Mouse (Mus musculus): Measurements from ENCODE around the gene Soga1. TPM values are rescaled to one million over a fixed set of nuclear protein-coding genes. Genes with fewer than 3 reads are reported as not detected.

The Soga1 gene
- 3.5 and 4.4 TPM in 2 replicates for polyA plus RNA-seq (2015; fragmentation: Nextera tagmentation; extraction: Ambion mirVana)

GRCm38 (mm10) chr2:157078793-157079700, at the start of gene Soga1:
TSS of gene Soga1 (minus strand) at chr2:157079254.
- Histone ChIP-seq H3K27me3 (no peaks in the 10 kb centered on the region), H3K36me3 (no peaks in the 10 kb centered on the region), H3K4me2 (replicated peaks) (peak within 1 kb of the TSS; percentile 78), H3K9ac (peak within 1 kb of the TSS; percentile 95), H3K4me3 (replicated peaks) (peak within 1 kb of the TSS; percentile 88), H3K4me1 (peaks cover 42% of the 10 kb centered on the region), H3K27ac (replicated peaks) (peak within 1 kb of the TSS; percentile 96), H3K9me3 (replicated peaks) (no peaks in the 10 kb centered on the region)
- under 1% methylated on average over 124 of the region's 136 CpGs for WGBS
- ATAC-seq (ENCODE audit: insufficient number of reproducible peaks, low FRiP score, low TSS enrichment, low read depth): peak; percentile 91

DNA sequence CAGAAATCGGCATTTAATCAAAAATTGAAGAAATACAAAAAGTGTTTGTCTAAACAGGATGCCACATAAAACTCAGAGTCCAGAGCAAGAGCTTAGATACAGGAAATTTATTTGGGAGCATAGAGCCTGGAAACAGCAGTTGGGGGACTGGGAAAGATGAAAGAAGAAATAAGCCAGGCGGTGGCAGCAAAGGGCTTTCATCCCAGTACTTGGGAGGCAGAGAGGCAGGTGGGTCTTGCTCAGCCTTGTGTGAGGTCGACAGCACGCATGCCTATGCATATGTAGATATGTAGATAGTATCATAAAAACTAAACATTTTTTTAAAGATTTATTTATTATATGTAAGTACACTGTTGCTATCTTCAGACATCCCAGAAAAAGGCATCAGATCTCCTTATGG, 49.0 kb upstream of the Soga1 start:
- WGBS: 61% methylated on average over 4 of the region's 4 CpGs
- H3K4me2 ChIP-seq (replicated peaks): no peak overlapping the region
- no peak overlapping the region for H3K4me3 ChIP-seq (replicated peaks)
- H3K9ac ChIP-seq: no peak overlapping the region
- H3K36me3 ChIP-seq: peaks cover 18% of the 10 kb centered on the region
- no peak overlapping the region for H3K27ac ChIP-seq (replicated peaks)
- H3K27me3 ChIP-seq: no peaks in the 10 kb centered on the region
- ATAC-seq (ENCODE audit: insufficient number of reproducible peaks, low FRiP score, low TSS enrichment, low read depth): no peak
- H3K4me1 ChIP-seq: no peaks in the 10 kb centered on the region
- no peaks in the 10 kb centered on the region for H3K9me3 ChIP-seq (replicated peaks)

GRCm38 (mm10) chr2:157127370-157127769, 48.3 kb upstream of the Soga1 start:
- H3K4me3 ChIP-seq (replicated peaks): no peak overlapping the region
- peaks cover 22% of the 10 kb centered on the region for H3K36me3 ChIP-seq
- no peaks in the 10 kb centered on the region for H3K4me1 ChIP-seq
- H3K27ac ChIP-seq (replicated peaks): no peak overlapping the region
- WGBS: 87% methylated on average over 3 of the region's 3 CpGs
- H3K4me2 ChIP-seq (replicated peaks): no peak overlapping the region
- H3K9ac ChIP-seq: no peak overlapping the region
- H3K9me3 ChIP-seq (replicated peaks): no peaks in the 10 kb centered on the region
- H3K27me3 ChIP-seq: no peaks in the 10 kb centered on the region
- ATAC-seq (ENCODE audit: insufficient number of reproducible peaks, low FRiP score, low TSS enrichment, low read depth): no peak

DNA sequence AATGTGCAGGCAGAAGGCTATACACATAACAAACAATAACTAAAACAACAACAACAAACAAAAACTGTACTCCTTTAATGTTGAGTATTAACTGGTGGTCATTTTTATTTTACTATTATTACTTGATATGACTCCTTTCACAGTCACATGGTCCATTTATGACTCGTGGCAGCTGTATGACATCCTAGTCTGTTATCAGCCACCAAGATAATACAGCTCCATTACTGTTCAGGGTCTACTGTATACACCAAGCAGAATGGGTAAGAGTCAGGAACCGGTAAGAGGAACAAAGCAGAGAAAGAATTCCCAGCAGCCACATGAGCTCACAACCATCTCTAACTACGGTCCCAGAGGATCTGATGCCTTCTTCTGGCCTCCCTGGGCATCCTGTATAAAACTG, 46.2 kb upstream of the Soga1 start:
- Histone ChIP-seq H3K9me3 (replicated peaks) (no peaks in the 10 kb centered on the region), H3K4me3 (replicated peaks) (no peak overlapping the region), H3K9ac (no peak overlapping the region), H3K4me2 (replicated peaks) (no peak overlapping the region), H3K4me1 (no peaks in the 10 kb centered on the region), H3K27me3 (no peaks in the 10 kb centered on the region), H3K36me3 (peaks cover 31% of the 10 kb centered on the region), H3K27ac (replicated peaks) (no peak overlapping the region)
- WGBS: 91% methylated on average over 3 of the region's 3 CpGs
- ATAC-seq (ENCODE audit: insufficient number of reproducible peaks, low FRiP score, low TSS enrichment, low read depth): no peak

- no peak overlapping the region for H3K4me3 ChIP-seq (replicated peaks)
- H3K27ac ChIP-seq (replicated peaks): no peak overlapping the region
- H3K9me3 ChIP-seq (replicated peaks): no peaks in the 10 kb centered on the region
- H3K27me3 ChIP-seq: no peaks in the 10 kb centered on the region
- WGBS: 86% methylated on average over 8 of the region's 8 CpGs
- H3K9ac ChIP-seq: no peak overlapping the region
- no peak overlapping the region for H3K4me2 ChIP-seq (replicated peaks)
- H3K36me3 ChIP-seq: peaks cover 42% of the 10 kb centered on the region; the same call in 1 of the 2 replicates
- ATAC-seq (ENCODE audit: insufficient number of reproducible peaks, low FRiP score, low TSS enrichment, low read depth): no peak
- no peaks in the 10 kb centered on the region for H3K4me1 ChIP-seq
These were observed 42.7 kb upstream of the Soga1 start for GRCm38 (mm10) chr2:157121766-157122165.

- H3K4me3 ChIP-seq (replicated peaks): no peak overlapping the region
- no peaks in the 10 kb centered on the region for H3K4me1 ChIP-seq
- peaks cover 33% of the 10 kb centered on the region; the same call in 1 of the 2 replicates for H3K36me3 ChIP-seq
- H3K9me3 ChIP-seq (replicated peaks): no peaks in the 10 kb centered on the region
- no peak overlapping the region for H3K27ac ChIP-seq (replicated peaks)
- 75% methylated on average over 3 of the region's 3 CpGs for WGBS
- H3K27me3 ChIP-seq: no peaks in the 10 kb centered on the region
- no peak overlapping the region for H3K4me2 ChIP-seq (replicated peaks)
- no peak overlapping the region for H3K9ac ChIP-seq
- no peak for ATAC-seq (ENCODE audit: insufficient number of reproducible peaks, low FRiP score, low TSS enrichment, low read depth)
These were observed 40.0 kb upstream of the Soga1 start for GRCm38 (mm10) chr2:157119075-157119474.

DNA sequence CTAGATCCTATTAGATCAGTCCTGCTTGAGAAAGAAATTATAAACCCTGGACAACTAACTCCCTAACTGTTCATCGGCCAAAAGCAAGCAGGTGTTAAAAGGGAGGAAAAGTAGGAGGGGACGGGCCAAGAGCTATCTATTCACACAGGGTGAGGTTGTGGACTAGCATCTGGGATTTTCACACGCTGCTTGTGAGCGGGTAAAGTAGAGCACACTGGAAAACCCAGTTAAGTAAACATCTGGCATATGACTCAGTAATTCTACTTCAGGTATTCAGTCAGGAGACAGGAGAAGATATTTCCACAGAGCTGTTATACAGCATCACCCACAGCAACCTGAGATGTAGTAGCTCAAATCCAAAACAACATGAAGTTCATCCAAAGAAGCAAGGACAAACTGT, 39.5 kb upstream of the Soga1 start:
- no peaks in the 10 kb centered on the region for H3K4me1 ChIP-seq
- H3K4me2 ChIP-seq (replicated peaks): no peak overlapping the region
- ATAC-seq (ENCODE audit: insufficient number of reproducible peaks, low FRiP score, low TSS enrichment, low read depth): no peak
- H3K9me3 ChIP-seq (replicated peaks): no peaks in the 10 kb centered on the region
- no peak overlapping the region for H3K9ac ChIP-seq
- peaks cover 37% of the 10 kb centered on the region; the same call in 1 of the 2 replicates for H3K36me3 ChIP-seq
- WGBS: 90% methylated on average over 4 of the region's 4 CpGs
- no peaks in the 10 kb centered on the region for H3K27me3 ChIP-seq
- no peak overlapping the region for H3K27ac ChIP-seq (replicated peaks)
- no peak overlapping the region for H3K4me3 ChIP-seq (replicated peaks)

DNA sequence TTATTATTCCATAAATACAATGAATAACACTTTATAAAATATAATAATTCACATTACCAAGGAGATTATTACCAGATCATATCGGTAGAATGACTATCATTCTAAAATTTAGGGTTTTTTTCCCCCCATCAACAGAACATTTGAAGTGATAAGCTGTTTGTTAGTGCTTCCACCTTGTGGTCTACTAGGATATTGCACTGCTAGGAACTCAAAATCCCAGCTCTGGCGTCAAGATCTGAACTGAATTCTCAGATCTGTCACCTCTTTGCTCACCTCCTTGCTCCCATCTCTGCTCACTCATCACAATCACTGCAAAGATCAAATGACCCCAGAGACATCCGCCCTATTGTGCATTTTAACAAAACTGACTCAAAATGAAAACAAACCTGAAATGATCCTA, 37.9 kb upstream of the Soga1 start:
- peaks cover 46% of the 10 kb centered on the region; the same call in 1 of the 2 replicates for H3K36me3 ChIP-seq
- ATAC-seq (ENCODE audit: insufficient number of reproducible peaks, low FRiP score, low TSS enrichment, low read depth): no peak
- WGBS: 24% methylated on average over 3 of the region's 3 CpGs

DNA sequence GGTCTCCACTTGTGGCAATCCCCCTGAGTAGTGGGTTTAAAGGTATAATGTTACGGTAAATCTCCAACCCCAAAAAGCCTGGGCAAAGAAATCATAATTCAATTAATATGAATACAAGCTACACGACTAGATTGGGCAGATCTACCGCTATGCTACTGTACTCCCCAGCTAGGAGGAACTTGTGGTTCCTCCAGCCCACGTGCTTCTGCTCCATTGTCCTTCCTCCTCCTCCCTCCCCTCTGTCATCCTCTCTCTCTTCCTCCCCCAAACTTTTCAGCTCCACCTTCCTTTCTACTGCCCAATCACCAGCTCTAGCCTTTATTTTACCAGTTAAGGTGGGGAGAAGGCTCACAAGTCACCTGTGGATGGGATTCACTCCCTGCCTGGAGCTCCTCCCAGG, 29.2 kb upstream of the Soga1 start:
- H3K27ac ChIP-seq (replicated peaks): no peak overlapping the region
- ATAC-seq (ENCODE audit: insufficient number of reproducible peaks, low FRiP score, low TSS enrichment, low read depth): no peak
- no peak overlapping the region for H3K4me2 ChIP-seq (replicated peaks)
- no peaks in the 10 kb centered on the region for H3K27me3 ChIP-seq
- peaks cover 47% of the 10 kb centered on the region for H3K36me3 ChIP-seq
- no peak overlapping the region for H3K4me3 ChIP-seq (replicated peaks)
- no peak overlapping the region for H3K9ac ChIP-seq
- 82% methylated on average over 4 of the region's 4 CpGs for WGBS
- H3K4me1 ChIP-seq: no peaks in the 10 kb centered on the region
- H3K9me3 ChIP-seq (replicated peaks): no peaks in the 10 kb centered on the region

More for the DNA sequence above, 37.9 kb upstream of the Soga1 start:
- Histone ChIP-seq H3K4me3 (replicated peaks) (no peak overlapping the region), H3K4me2 (replicated peaks) (no peak overlapping the region), H3K4me1 (no peaks in the 10 kb centered on the region), H3K9me3 (replicated peaks) (no peaks in the 10 kb centered on the region), H3K27me3 (no peaks in the 10 kb centered on the region), H3K27ac (replicated peaks) (no peak overlapping the region), H3K9ac (no peak overlapping the region)

GRCm38 (mm10) chr2:157104454-157104853, 25.4 kb upstream of the Soga1 start:
- ATAC-seq (ENCODE audit: insufficient number of reproducible peaks, low FRiP score, low TSS enrichment, low read depth): no peak
- WGBS: 86% methylated on average over 8 of the region's 8 CpGs
- peaks cover 57% of the 10 kb centered on the region for H3K36me3 ChIP-seq
- H3K4me2 ChIP-seq (replicated peaks): no peak overlapping the region
- H3K27me3 ChIP-seq: no peaks in the 10 kb centered on the region
- H3K4me3 ChIP-seq (replicated peaks): no peak overlapping the region
- H3K9me3 ChIP-seq (replicated peaks): no peaks in the 10 kb centered on the region
- no peak overlapping the region for H3K27ac ChIP-seq (replicated peaks)
- no peak overlapping the region for H3K9ac ChIP-seq
- no peaks in the 10 kb centered on the region for H3K4me1 ChIP-seq

DNA sequence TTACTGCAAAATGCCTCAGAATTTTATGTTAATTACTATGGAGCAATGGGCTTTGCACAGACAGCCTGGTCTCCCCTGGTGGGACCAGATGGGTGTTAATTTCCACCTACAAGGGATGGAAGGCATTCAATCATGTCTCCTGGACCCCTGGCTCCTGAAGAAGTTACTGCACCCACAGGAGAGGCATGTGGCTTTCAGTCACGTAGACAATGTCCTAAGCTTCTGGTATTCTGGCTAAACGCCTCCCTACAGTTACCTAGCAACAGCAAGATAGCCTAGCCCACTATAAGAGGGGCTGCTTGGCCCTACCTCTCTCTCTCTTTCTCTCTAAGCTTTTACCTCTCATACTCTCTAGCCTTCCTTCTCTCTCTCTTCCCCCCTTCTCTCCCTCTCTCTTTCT, 23.2 kb upstream of the Soga1 start:
- no peaks in the 10 kb centered on the region for H3K27me3 ChIP-seq
- H3K4me1 ChIP-seq: no peaks in the 10 kb centered on the region
- no peak for ATAC-seq (ENCODE audit: insufficient number of reproducible peaks, low FRiP score, low TSS enrichment, low read depth)
- H3K9ac ChIP-seq: no peak overlapping the region
- WGBS: 70% methylated on average over 2 of the region's 2 CpGs
- peaks cover 46% of the 10 kb centered on the region for H3K36me3 ChIP-seq
- H3K9me3 ChIP-seq (replicated peaks): no peaks in the 10 kb centered on the region
- H3K27ac ChIP-seq (replicated peaks): no peak overlapping the region
- H3K4me3 ChIP-seq (replicated peaks): no peak overlapping the region
- no peak overlapping the region for H3K4me2 ChIP-seq (replicated peaks)

DNA sequence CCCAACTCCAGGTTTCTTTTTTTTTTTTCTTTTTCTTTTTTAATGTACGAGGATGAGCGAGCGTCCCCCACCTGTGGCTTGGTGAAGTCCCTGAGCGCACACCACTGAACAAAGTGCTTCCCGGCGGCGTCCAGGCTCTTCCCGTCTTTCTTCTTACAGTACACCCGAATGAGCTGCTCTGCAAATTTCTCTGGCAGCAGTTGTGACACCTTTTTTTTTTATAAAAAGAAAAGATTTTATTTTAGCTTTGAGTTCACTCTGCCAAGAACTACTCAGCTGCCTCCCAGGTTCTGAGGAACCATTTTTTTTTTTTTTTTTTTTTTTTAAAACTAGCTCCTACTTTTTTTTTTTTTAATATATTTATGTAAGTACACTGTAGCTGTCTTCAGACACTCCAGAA, 22.6 kb upstream of the Soga1 start:
- Histone ChIP-seq H3K36me3 (peaks cover 41% of the 10 kb centered on the region), H3K27ac (replicated peaks) (no peak overlapping the region)
- 99% methylated on average over 9 of the region's 9 CpGs for WGBS

More for the DNA sequence above, 22.6 kb upstream of the Soga1 start:
- Histone ChIP-seq H3K4me1 (no peaks in the 10 kb centered on the region), H3K9me3 (replicated peaks) (no peaks in the 10 kb centered on the region), H3K4me2 (replicated peaks) (no peak overlapping the region), H3K9ac (no peak overlapping the region), H3K4me3 (replicated peaks) (no peak overlapping the region), H3K27me3 (no peaks in the 10 kb centered on the region)
- no peak for ATAC-seq (ENCODE audit: insufficient number of reproducible peaks, low FRiP score, low TSS enrichment, low read depth)

All from embryonic facial prominence, embryonic 15.5 days (tissue).